Mouse (Mus musculus) embryonic facial prominence, embryonic 10.5 days (tissue): ENCODE results near the gene Prtg. TPM values are rescaled to one million over a fixed set of nuclear protein-coding genes. Genes with fewer than 3 reads are reported as not detected.

ENCODE experiments used
- DNase-seq: peaks from one replicate; pipeline ENCODE4 v3.0.0-alpha.2; 2017; ENCODE audit warnings: low spot score
- H3K27ac ChIP-seq: fragments of 300-500 bp; sonication (generic); replicated peaks from 2 replicates; pipeline ENCODE4 v1.5.1; 2016; ENCODE audit warnings: mild to moderate bottlenecking
- H3K27me3 ChIP-seq: fragments of 300-500 bp; sonication (generic); replicated peaks from 2 replicates; pipeline ENCODE4 v1.6.1; 2016; ENCODE audit warnings: low read depth, mild to moderate bottlenecking; ENCODE audit not compliant: poor library complexity, severe bottlenecking
- H3K36me3 ChIP-seq: fragments of 300-500 bp; sonication (generic); replicated peaks from 2 replicates; pipeline ENCODE4 v1.6.1; 2016; ENCODE audit warnings: mild to moderate bottlenecking, moderate library complexity
- H3K4me1 ChIP-seq: fragments of 300-500 bp; sonication (generic); 2 replicates; pipeline ENCODE4 v1.6.1; 2016
- H3K4me3 ChIP-seq: fragments of 300-500 bp; sonication (generic); 2 replicates; pipeline ENCODE4 v1.5.1; 2016; ENCODE audit warnings: mild to moderate bottlenecking, moderate library complexity
- H3K9me3 ChIP-seq: fragments of 300-500 bp; sonication (generic); 2 replicates; pipeline ENCODE4 v1.6.1; 2016; ENCODE audit warnings: mild to moderate bottlenecking
- WGBS: fragments of 180-500 bp; shearing (Covaris S2); methylation state at CpG from one replicate; pipeline ENCODE4 v1.1.7; 2016; 5-methylcytosine and 5-hydroxymethylcytosine counted together
- polyA plus RNA-seq: library from polyadenylated mRNA; unstranded; fragments of >200 nt; fragmentation: Nextera tagmentation; extraction: Ambion mirVana; gene quantifications from 2 replicates; pipeline ENCODE4 v1.2.1, GENCODE M21; 2016

Prtg gene
- polyA plus RNA-seq, result 9.5 and 15.1 TPM in 2 replicates

DNA sequence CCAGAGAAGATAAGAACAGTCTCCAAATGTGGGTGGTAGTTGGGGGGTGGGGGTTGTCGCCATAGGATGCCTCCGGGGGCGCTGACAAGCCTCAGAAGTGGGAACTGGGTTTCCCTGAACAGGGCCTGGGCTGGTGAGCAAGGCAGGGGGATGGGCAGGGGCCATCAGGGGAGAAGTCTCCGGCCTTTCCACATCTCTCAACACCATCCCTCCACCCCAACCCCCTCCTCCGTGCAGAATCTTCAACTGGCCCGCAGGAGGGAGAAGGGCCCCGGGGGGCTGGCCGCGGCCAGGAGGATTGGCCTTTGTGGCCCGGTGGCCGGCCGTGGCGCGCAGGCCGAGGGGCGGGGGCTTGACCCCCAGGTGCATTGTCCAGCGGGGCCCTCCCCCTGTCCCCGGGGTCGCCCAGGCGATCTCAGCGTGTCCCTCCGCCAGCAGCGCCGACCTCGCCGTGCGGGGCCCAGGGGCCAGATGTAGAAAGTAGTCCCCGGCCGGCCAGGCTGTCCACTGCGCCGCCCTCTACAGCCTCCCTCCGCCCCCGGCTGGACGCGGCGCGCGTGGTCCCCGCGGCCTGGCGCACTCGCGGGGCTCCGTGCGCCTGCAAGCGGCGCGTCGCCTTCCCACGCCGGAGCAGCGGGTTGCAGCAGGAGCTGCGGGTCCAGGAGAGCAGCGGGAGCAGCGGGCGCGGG is at the start of gene Prtg:
Gene Prtg (plus strand): TSS at position 144 of the 689 bp plus-strand sequence.
- Histone ChIP-seq H3K4me1 (peaks cover 69% of the 10 kb centered on the region), H3K36me3 (peaks cover 22% of the 10 kb centered on the region), H3K27me3 (no peaks in the 10 kb centered on the region), H3K9me3 (no peaks in the 10 kb centered on the region), H3K4me3 (peak within 1 kb of the TSS; percentile 95), H3K27ac (peak within 1 kb of the TSS; percentile 99)
- under 1% methylated on average over 57 of the region's 57 CpGs for WGBS
- peak; percentile 88 for DNase-seq

DNA sequence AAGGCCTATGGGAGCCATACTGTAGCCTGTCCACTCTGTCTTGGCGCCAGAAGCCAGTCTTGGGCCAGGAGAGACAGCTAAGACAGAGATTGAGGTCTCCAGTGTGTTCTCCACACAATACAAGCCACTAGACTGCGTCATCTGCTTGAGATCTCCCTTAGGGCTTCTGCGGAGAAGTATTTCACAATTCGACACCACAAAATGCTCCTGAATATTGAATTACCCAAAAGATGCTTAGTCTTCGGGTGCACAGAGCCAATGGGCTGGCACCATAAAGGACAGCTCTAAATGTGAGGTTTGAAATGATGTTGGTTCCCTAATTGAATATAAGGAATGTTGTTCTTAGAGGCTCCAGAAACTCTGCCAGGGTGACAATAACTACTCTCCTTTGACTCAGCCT is 49.5 kb upstream of the Prtg start:
- Histone ChIP-seq H3K36me3 (no peaks in the 10 kb centered on the region), H3K9me3 (no peaks in the 10 kb centered on the region), H3K4me3 (no peak overlapping the region), H3K4me1 (peaks cover 44% of the 10 kb centered on the region), H3K27ac (no peak overlapping the region), H3K27me3 (no peaks in the 10 kb centered on the region)
- no peak for DNase-seq
- 83% methylated on average over 5 of the region's 5 CpGs for WGBS

DNA sequence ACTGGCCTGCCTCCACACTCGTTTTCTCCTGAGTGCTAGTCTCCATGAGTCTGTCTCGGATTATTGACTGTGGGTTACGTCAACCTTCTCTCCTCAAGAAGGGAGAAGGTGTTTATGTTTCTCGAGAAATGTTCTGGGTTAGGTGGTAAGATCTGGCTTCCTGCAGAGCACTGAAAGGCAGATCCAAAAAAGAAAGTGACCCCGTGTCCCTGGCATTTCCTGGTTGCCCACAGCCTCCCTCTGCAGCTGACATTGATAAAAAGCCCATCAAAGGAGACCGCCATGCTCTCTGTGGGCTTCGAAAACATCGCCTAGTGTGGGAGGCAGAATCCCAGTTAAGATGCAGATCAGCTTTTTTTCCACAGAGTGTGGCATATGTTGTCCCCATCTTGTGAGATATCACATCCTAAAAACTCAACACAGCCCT is 48.0 kb upstream of the Prtg start:
- WGBS, result 32% methylated on average over 8 of the region's 8 CpGs
- H3K36me3 ChIP-seq, result no peaks in the 10 kb centered on the region
- DNase-seq, result peak; percentile 61
- no peak overlapping the region for H3K4me3 ChIP-seq
- H3K27me3 ChIP-seq, result no peaks in the 10 kb centered on the region
- peaks cover 41% of the 10 kb centered on the region for H3K4me1 ChIP-seq
- H3K27ac ChIP-seq, result peak overlapping the region; percentile 30; the same call in 1 of the 2 replicates
- H3K9me3 ChIP-seq, result no peaks in the 10 kb centered on the region

DNA sequence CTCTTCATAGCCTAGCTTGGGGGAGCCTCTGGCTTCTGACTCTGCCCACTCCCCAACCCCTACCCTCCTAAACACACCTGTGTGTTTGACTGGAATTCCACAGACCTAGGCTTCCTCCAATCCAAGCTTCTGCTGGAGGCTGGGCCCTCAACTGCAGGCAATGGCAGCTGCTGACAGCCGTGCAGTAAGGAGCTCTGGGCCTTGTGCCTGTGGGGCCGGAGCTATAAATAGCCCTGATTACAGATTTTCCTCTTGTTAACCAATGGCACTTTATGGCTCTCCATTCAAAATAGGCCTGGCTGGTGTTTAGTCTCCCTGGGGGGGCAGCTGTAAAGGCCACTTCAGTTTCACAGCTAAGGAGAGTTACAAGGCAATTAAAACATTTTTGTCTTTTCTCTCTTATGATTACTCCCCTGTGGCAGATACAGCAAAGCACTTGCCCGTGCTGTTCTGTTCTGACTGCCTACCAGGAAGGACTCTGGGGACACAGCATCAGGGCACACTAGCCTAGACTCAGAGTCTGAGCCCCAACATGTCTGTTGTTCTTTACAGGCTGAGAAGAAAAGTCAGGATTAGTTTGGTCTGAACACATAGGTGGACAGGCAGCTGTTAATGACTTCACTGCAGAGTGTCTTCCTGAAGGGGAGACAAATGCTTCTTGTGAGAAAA is 43.5 kb upstream of the Prtg start:
- no peak overlapping the region for H3K4me3 ChIP-seq
- 33% methylated on average over 3 of the region's 3 CpGs for WGBS
- no peak overlapping the region; the same call in 1 of the 2 replicates for H3K27ac ChIP-seq

DNA sequence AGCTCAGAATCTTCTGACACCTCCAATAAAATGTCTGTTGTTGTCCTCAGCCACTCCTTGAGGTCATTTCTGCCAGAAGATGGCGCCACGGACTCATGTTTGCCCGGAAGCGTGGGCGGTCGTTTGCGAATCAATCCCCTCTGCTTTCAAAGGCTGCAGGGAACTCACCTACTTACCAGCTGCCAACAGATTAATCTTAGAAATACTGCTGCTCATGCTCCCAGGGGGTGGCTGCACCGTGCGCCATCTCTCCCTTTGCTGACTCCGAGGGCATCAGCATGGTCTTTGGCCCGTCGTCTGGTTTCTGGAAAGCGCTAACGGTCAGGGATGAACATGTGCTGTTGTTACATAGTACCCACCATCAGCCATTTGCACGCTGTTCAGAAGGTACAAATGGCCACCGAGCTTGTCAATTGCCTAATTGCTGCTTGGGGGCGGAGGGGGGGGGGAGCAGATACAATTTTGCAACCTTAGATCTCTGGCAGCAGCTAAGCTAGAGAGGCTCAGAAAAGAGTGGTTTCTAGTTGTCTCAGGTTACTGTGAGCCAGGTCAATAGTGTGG is 39.8 kb upstream of the Prtg start:
- Histone ChIP-seq H3K4me3 (peak overlapping the region; percentile 55), H3K4me1 (peaks cover 30% of the 10 kb centered on the region), H3K36me3 (no peaks in the 10 kb centered on the region), H3K9me3 (no peaks in the 10 kb centered on the region), H3K27ac (peak overlapping the region; percentile 87), H3K27me3 (no peaks in the 10 kb centered on the region)
- peak; percentile 91 for DNase-seq
- 1% methylated on average over 17 of the region's 17 CpGs for WGBS

More for the DNA sequence above, 43.5 kb upstream of the Prtg start:
- Histone ChIP-seq H3K9me3 (no peaks in the 10 kb centered on the region), H3K4me1 (peaks cover 40% of the 10 kb centered on the region), H3K36me3 (no peaks in the 10 kb centered on the region), H3K27me3 (no peaks in the 10 kb centered on the region)
- no peak for DNase-seq

DNA sequence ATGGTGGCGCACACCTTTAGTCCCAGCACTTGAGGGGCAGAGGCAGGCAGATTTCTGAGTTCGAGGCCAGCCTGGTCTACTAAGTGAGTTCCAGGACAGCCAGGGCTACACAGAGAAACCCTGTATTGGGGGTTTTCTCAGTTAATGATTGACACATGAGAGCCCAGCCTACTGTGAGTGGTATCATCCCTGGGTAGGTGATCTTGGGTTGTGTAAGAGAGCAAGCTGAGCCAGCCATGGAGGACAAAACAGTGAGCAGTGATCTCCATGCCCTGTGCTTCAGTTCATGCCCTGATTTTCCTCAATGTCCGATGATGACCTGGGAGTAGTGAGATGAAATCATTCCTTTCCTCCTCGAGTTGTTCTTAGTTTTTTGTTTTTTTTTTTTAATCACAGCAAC is 31.7 kb upstream of the Prtg start:
- no peak overlapping the region for H3K27ac ChIP-seq
- no peaks in the 10 kb centered on the region for H3K36me3 ChIP-seq
- no peaks in the 10 kb centered on the region for H3K27me3 ChIP-seq
- H3K4me3 ChIP-seq, result no peak overlapping the region
- no peak for DNase-seq
- no peaks in the 10 kb centered on the region for H3K9me3 ChIP-seq
- H3K4me1 ChIP-seq, result peaks cover 16% of the 10 kb centered on the region
- WGBS, result 86% methylated on average over 4 of the region's 4 CpGs

DNA sequence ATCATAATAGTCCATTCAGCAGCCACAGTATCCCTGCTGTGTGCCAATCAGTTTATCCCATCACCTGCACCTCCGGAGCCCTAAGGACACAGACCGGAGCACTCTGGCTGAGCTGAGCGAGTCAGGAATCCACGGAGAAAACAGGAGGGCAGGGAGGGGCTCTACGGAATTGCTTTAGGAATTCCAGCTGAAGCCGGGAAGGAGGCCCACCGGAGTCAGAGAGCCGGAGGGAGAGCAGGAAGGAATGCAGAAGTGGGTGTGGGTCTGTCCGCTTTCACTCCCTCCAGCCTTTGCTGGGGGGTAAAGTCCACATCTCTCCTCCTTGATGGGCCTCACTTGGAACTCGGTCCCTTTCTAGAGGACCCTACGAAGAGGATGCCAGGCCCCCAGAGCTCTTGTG is 27.7 kb upstream of the Prtg start:
- WGBS, result 43% methylated on average over 11 of the region's 11 CpGs
- no peak for DNase-seq
- H3K4me1 ChIP-seq, result peaks cover 42% of the 10 kb centered on the region
- H3K36me3 ChIP-seq, result no peaks in the 10 kb centered on the region
- no peak overlapping the region for H3K4me3 ChIP-seq
- H3K9me3 ChIP-seq, result no peaks in the 10 kb centered on the region
- H3K27me3 ChIP-seq, result no peaks in the 10 kb centered on the region; the same call in 1 of the 2 replicates
- peak overlapping the region; percentile 63 for H3K27ac ChIP-seq

DNA sequence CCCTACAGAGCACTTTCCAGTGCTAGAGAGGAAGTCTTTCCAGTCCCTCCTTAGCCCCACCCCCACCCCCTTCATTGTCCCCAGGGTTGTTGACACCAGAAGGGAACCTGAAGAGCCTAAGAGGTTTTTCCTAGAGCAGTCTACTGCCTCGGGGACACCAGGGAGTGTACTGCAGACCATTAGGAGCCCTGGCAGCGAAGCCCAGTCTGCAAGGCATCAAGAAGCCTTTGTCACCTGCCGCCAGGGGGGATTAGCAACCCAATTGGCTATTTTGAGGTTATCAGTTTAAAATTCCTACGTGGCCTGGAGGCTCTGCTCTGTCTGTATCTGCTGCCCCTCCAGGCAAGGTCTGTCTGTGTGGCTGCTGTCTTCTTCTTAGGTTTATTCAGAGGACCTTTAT is 26.9 kb upstream of the Prtg start:
- H3K4me1 ChIP-seq, result peaks cover 39% of the 10 kb centered on the region
- no peaks in the 10 kb centered on the region for H3K9me3 ChIP-seq
- DNase-seq, result peak; percentile 61
- H3K27me3 ChIP-seq, result no peaks in the 10 kb centered on the region; the same call in 1 of the 2 replicates
- peak overlapping the region; percentile 21 for H3K27ac ChIP-seq
- H3K4me3 ChIP-seq, result no peak overlapping the region
- H3K36me3 ChIP-seq, result no peaks in the 10 kb centered on the region
- WGBS, result 8% methylated on average over 4 of the region's 4 CpGs

DNA sequence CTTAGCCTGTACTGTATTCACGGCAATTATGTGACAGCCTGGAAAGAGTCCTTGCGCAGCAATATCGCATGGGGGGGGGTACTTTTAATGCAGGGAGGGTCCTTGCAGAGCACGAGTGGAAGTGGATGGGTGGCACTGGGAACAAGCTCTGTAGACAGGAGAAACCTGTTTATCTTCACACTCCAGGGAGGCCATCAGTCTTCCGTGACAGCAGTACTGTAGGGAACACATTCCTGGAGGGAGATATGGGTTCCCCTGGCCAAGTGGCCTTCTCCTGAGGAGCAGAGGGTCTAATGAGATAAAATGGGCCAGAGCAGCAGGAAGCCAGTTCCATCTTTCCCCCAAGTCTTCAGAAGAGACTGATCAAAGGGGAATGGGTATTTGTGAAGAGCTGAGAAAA is 26.0 kb upstream of the Prtg start:
- Histone ChIP-seq H3K27ac (peak overlapping the region; percentile 21; the same call in 1 of the 2 replicates), H3K27me3 (no peaks in the 10 kb centered on the region; the same call in 1 of the 2 replicates), H3K4me1 (peaks cover 39% of the 10 kb centered on the region), H3K9me3 (no peaks in the 10 kb centered on the region), H3K36me3 (no peaks in the 10 kb centered on the region), H3K4me3 (no peak overlapping the region)
- 45% methylated on average over 5 of the region's 5 CpGs for WGBS
- no peak for DNase-seq

DNA sequence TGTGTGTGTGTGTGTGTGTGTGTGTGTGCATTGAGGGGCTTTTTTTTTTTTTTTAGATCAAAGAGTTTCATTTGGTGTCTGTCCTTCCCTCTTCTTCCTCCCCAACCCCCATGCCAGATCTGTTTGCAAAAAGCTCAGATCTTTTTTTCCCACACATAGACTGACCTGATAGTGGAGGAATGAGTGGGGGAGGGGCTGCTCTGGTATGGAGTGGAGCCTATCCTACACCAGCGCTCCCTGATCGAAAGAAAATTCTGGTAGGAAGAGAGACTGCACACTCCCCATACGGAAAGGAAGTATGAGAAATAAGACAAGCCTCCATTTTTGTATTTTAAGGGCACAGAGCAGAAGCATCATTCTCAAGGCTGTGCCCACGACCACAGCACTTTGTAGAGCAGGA is 25.2 kb upstream of the Prtg start:
- H3K9me3 ChIP-seq, result no peaks in the 10 kb centered on the region
- H3K4me3 ChIP-seq, result no peak overlapping the region
- DNase-seq, result peak; percentile 47
- H3K36me3 ChIP-seq, result no peaks in the 10 kb centered on the region
- 31% methylated on average over 4 of the region's 4 CpGs for WGBS
- 0 out of 2 replicates have a peak overlapping the region, but pooled peaks have one; percentile 11 for H3K27ac ChIP-seq
- H3K4me1 ChIP-seq, result peaks cover 39% of the 10 kb centered on the region
- H3K27me3 ChIP-seq, result no peaks in the 10 kb centered on the region; the same call in 1 of the 2 replicates

DNA sequence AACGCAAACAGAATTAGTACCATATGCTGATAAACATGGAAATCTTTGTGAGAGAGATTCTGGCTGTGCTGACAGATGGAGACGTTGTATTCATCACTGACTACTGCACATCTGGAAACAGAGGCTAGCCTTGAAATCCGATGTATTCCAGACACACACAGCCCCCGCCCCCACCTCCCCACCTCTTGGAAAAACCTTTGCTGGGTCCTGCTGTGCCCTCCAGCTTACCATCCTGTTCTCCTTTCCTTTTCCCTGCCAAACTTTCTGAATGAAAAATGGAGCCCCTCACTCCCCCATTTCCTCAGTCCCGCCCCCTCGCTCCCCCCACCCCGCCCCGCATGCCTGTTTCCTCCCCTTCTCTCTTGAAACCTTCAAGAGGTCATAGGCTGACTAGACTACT is 24.6 kb upstream of the Prtg start:
- peak overlapping the region; percentile 4 for H3K27ac ChIP-seq
- DNase-seq, result peak; percentile 49
- no peaks in the 10 kb centered on the region for H3K9me3 ChIP-seq
- H3K4me1 ChIP-seq, result peaks cover 39% of the 10 kb centered on the region
- H3K36me3 ChIP-seq, result no peaks in the 10 kb centered on the region
- 39% methylated on average over 8 of the region's 8 CpGs for WGBS
- H3K4me3 ChIP-seq, result peak overlapping the region; percentile 3; the same call in 1 of the 2 replicates
- H3K27me3 ChIP-seq, result no peaks in the 10 kb centered on the region; the same call in 1 of the 2 replicates

DNA sequence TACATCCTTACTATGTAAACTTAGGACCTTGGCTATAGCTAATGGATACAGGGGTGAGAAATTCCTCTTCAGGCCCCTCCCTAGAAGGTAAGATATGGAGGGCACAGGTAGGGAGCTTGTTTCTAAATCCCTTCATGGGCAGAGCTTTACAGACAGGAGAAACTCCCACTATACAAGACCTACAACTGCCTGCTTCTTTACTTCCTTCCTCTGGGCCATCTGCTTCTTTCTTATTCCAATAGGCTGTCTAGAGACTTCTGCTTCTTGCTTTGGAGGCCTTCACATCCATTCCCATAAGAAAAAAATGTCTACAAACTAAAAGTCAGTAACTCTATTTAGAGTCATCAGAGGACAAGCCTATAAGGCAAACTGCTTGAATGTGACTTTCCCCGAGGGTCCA is 18.9 kb upstream of the Prtg start:
- Histone ChIP-seq H3K27me3 (no peaks in the 10 kb centered on the region), H3K27ac (no peak overlapping the region)
- 77% methylated on average over 1 of the region's 1 CpGs for WGBS

More for the DNA sequence above, 18.9 kb upstream of the Prtg start:
- DNase-seq, result no peak
- Histone ChIP-seq H3K4me1 (peaks cover 31% of the 10 kb centered on the region), H3K36me3 (no peaks in the 10 kb centered on the region), H3K9me3 (no peaks in the 10 kb centered on the region), H3K4me3 (no peak overlapping the region)
